Mouse (Mus musculus): ENCODE measurements around the gene Rpusd4.

Gene Rpusd4

GRCm38 (mm10) chr9:35286351-35286750, 18.7 kb downstream of the Rpusd4 start:
- no peak for DNase-seq (ENCODE audit: low spot score)

- no peak for DNase-seq (ENCODE audit: low spot score)
These were observed 22.3 kb downstream of the Rpusd4 start for GRCm38 (mm10) chr9:35289992-35290391.

GRCm38 (mm10) chr9:35290417-35290816, 22.8 kb downstream of the Rpusd4 start:
- no peak for DNase-seq (ENCODE audit: low spot score)

- DNase-seq (ENCODE audit: low spot score): no peak
These were observed 23.3 kb downstream of the Rpusd4 start for GRCm38 (mm10) chr9:35290916-35291315.

- no peak for DNase-seq (ENCODE audit: low spot score)
These were observed 25.8 kb downstream of the Rpusd4 start for GRCm38 (mm10) chr9:35293465-35293864.

- DNase-seq (ENCODE audit: low spot score): no peak
These were observed 30.1 kb downstream of the Rpusd4 start for GRCm38 (mm10) chr9:35297791-35298190.

GRCm38 (mm10) chr9:35302172-35302571, 34.5 kb downstream of the Rpusd4 start:
- DNase-seq (ENCODE audit: low spot score): no peak

GRCm38 (mm10) chr9:35307461-35307860, 39.8 kb downstream of the Rpusd4 start:
- DNase-seq (ENCODE audit: low spot score): no peak

- no peak for DNase-seq (ENCODE audit: low spot score)
These were observed 42.7 kb downstream of the Rpusd4 start for GRCm38 (mm10) chr9:35310377-35310776.

GRCm38 (mm10) chr9:35312516-35312915, 44.9 kb downstream of the Rpusd4 start:
- peak; percentile 48 for DNase-seq (ENCODE audit: low spot score)

GRCm38 (mm10) chr9:35313601-35314000, 45.9 kb downstream of the Rpusd4 start:
- DNase-seq (ENCODE audit: low spot score): no peak

- no peak for DNase-seq (ENCODE audit: low spot score)
These were observed 46.6 kb downstream of the Rpusd4 start for GRCm38 (mm10) chr9:35314254-35314653.

- DNase-seq (ENCODE audit: low spot score): no peak
These were observed 49.1 kb downstream of the Rpusd4 start for GRCm38 (mm10) chr9:35316771-35317211.

GRCm38 (mm10) chr9:35317233-35317980, 49.7 kb downstream of the Rpusd4 start:
- DNase-seq (ENCODE audit: low spot score): no peak

GRCm38 (mm10) chr9:35318537-35319172, 51.0 kb downstream of the Rpusd4 start:
- no peak for DNase-seq (ENCODE audit: low spot score)

GRCm38 (mm10) chr9:35320288-35320687, 52.6 kb downstream of the Rpusd4 start:
- DNase-seq (ENCODE audit: low spot score): no peak

GRCm38 (mm10) chr9:35323974-35324373, 56.3 kb downstream of the Rpusd4 start:
- no peak for DNase-seq (ENCODE audit: low spot score)

- no peak for DNase-seq (ENCODE audit: low spot score)
These were observed 56.9 kb downstream of the Rpusd4 start for GRCm38 (mm10) chr9:35324571-35324970.

GRCm38 (mm10) chr9:35326644-35327263, 59.1 kb downstream of the Rpusd4 start:
- no peak for DNase-seq (ENCODE audit: low spot score)
